ENCODE assay signal across 12 mouse cellular contexts in genomic region chr12:108706129-108706528, GRCm38 (mm10). TPM values are rescaled to one million over a fixed set of nuclear protein-coding genes. Genes with fewer than 3 reads are reported as not detected.
DNase-seq lines count a peak whose midpoint lies in the region; ATAC-seq and TF ChIP-seq lines count a peak whose summit lies in the region.
"Had no signal": no experiment of that assay in that cellular context is flagged by ENCODE, and none has a peak within 500 bp of the region (broad histone marks: within the 10 kb centered on the region; RNA-seq: fewer than 3 reads in every experiment).

No protein-coding gene starts in this region.

- no peak overlapping the region for H3K9ac ChIP-seq in kidney, postnatal 0 days (ENCODE audit: low read depth, low read length)
- H3K9ac ChIP-seq in midbrain, embryonic 16.5 days (ENCODE audit: low read depth, low read length), result no peak overlapping the region
- H3K9ac ChIP-seq: embryonic facial prominence, embryonic 15.5 days; hindbrain, embryonic 15.5 days had no signal

- DNase-seq in cerebellum, postnatal 10 days, result peak; percentile 38 to 61
- no peak for DNase-seq in cerebellum, adult 11-12 months
- peak; percentile 41 for DNase-seq in kidney, postnatal 0 days (ENCODE audit: low spot score)
- no peak for DNase-seq in kidney, postnatal 14 days
- peak; percentile 31 for DNase-seq in 416B (ENCODE audit: low read depth)
- peak; percentile 50 for DNase-seq in brain, embryonic 14.5 days (ENCODE audit: low read depth)
- no peak for DNase-seq in right cerebral cortex, postnatal 10 days (ENCODE audit: low spot score in 2 of 2)
- DNase-seq: adrenal gland, postnatal 25 days; gastrocnemius, postnatal 36 days had no signal

- no peak overlapping the region for H3K4me3 ChIP-seq in kidney, postnatal 0 days (replicated peaks; ENCODE audit: low read depth, low read length)
- H3K4me3 ChIP-seq in midbrain, embryonic 16.5 days (ENCODE audit: low read depth, low read length), result no peak overlapping the region
- H3K4me3 ChIP-seq: embryonic facial prominence, embryonic 15.5 days; hindbrain, embryonic 15.5 days had no signal

- no peak overlapping the region for H3K4me2 ChIP-seq in kidney, postnatal 0 days (ENCODE audit: low read length)
- no peak overlapping the region for H3K4me2 ChIP-seq in midbrain, embryonic 16.5 days (ENCODE audit: low read length)
- H3K4me2 ChIP-seq: embryonic facial prominence, embryonic 15.5 days; hindbrain, embryonic 15.5 days had no signal

- TF ChIP-seq POLR2A in brain, embryonic 14.5 days (IDR thresholded peaks at IDR 0.05; ENCODE audit: borderline replicate concordance, extremely low read depth, insufficient read depth, insufficient read length, poor library complexity, severe bottlenecking), result no peak

- 55% methylated on average over 7 of the region's 7 CpGs for WGBS in kidney, postnatal 0 days
- WGBS in midbrain, embryonic 16.5 days, result 48% methylated on average over 7 of the region's 7 CpGs

- no peaks in the 10 kb centered on the region for H3K4me1 ChIP-seq in kidney, postnatal 0 days (replicated peaks; ENCODE audit: insufficient read depth, low read length)
- H3K4me1 ChIP-seq in midbrain, embryonic 16.5 days (ENCODE audit: control insufficient read depth, insufficient read depth, low read length), result peaks cover 6% of the 10 kb centered on the region

- H3K36me3 ChIP-seq in kidney, postnatal 0 days (ENCODE audit: insufficient read depth, low read length), result no peaks in the 10 kb centered on the region
- H3K36me3 ChIP-seq in midbrain, embryonic 16.5 days (ENCODE audit: control insufficient read depth, insufficient read depth, low read length), result no peaks in the 10 kb centered on the region
- H3K36me3 ChIP-seq: embryonic facial prominence, embryonic 15.5 days; hindbrain, embryonic 15.5 days had no signal

- no peaks in the 10 kb centered on the region for H3K9me3 ChIP-seq in kidney, postnatal 0 days (replicated peaks; ENCODE audit: low read length)
- H3K9me3 ChIP-seq in midbrain, embryonic 16.5 days (replicated peaks; ENCODE audit: control insufficient read depth, low read length, poor library complexity, severe bottlenecking), result no peaks in the 10 kb centered on the region
- H3K9me3 ChIP-seq: embryonic facial prominence, embryonic 15.5 days; hindbrain, embryonic 15.5 days had no signal

- H3K27me3 ChIP-seq in kidney, postnatal 0 days (ENCODE audit: insufficient read depth, low read length), result peaks cover 17% of the 10 kb centered on the region
- peaks cover 12% of the 10 kb centered on the region for H3K27me3 ChIP-seq in midbrain, embryonic 16.5 days (ENCODE audit: control insufficient read depth, insufficient read depth, low read depth, low read length)

- no peak for ATAC-seq in kidney, postnatal 0 days (replicated peaks; ENCODE audit: low FRiP score, low read depth)
- ATAC-seq in midbrain, embryonic 16.5 days, result no peak

- no peak overlapping the region for H3K27ac ChIP-seq in kidney, postnatal 0 days
- H3K27ac ChIP-seq in midbrain, embryonic 16.5 days (ENCODE audit: low read length), result no peak overlapping the region
- H3K27ac ChIP-seq: embryonic facial prominence, embryonic 15.5 days; hindbrain, embryonic 15.5 days had no signal

- TF ChIP-seq CTCF in kidney, postnatal 0 days (IDR thresholded peaks at IDR 0.05; ENCODE audit: low read depth), result peak; percentile 61
- peak; percentile 40; the same call in 1 of the 2 replicates for TF ChIP-seq CTCF in brain, embryonic 14.5 days (IDR thresholded peaks at IDR 0.05; ENCODE audit: borderline replicate concordance, extremely low read depth, insufficient read depth, insufficient read length)

RNA-seq across cellular contexts. Expression of gene Degs2, which starts 4.0 kb away (rescaled TPM):
- 19.0 and 21.5 TPM in 2 replicates for polyA plus RNA-seq in kidney, postnatal 0 days (2015; fragmentation: Nextera tagmentation; extraction: Ambion mirVana)
- polyA plus RNA-seq in brain, embryonic 14.5 days (2012; rRNA removed), result 0.05 TPM in 1 of 2 replicates, not detected in the other
- polyA plus RNA-seq in midbrain, embryonic 16.5 days (2015; fragmentation: Nextera tagmentation; extraction: Ambion mirVana), result 2.9 and 3.3 TPM in 2 replicates

Comparison
In these comparisons a context has a peak if more than half of its experiments do, and no peak if none do; other contexts are left out.
1. DNase-seq: peak in cerebellum, postnatal 10 days (2 of 2), kidney, postnatal 0 days (single experiment), 416B (single experiment) and brain, embryonic 14.5 days (single experiment); none in cerebellum, adult 11-12 months (single experiment), kidney, postnatal 14 days (single experiment) and right cerebral cortex, postnatal 10 days (0 of 2).